Mouse (Mus musculus): ENCODE measurements at regions not wholly inside any gene's neighbourhood (a gene's known extent, or its start where the extent isn't known, plus 50 kb on each side); places are given as distances from the start of the nearest gene placed in this dataset.
A peak's percentile ranks its signal among the peaks of the same experiment; 100 is the strongest.

DNA sequence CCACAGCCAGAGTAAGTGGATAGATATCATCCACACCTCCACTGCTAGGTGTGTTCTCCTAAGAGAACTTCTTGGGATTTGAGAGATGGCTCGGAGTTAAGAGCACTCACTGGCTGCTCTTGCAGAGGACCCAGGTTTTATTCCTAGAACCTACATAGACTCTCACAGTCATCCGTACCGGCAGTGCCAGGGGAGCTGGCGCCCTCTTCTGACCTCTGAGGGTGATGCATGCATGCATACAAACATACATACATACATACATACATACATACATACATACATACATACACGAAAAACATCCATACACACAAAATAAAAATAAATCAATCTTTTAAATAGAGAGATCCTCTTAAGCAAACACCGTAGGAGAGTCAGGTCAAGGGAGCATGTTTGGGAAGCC, 70.1 kb upstream of the Ipo5 start:
- TF ChIP-seq EP300 (IDR thresholded peaks at IDR 0.05; ENCODE audit: low read depth) (no peak), CTCF (IDR thresholded peaks at IDR 0.05; ENCODE audit: low read depth) (peak; percentile 33)

Measured in liver, embryonic 14.5 days (tissue).